Mouse (Mus musculus) forebrain, embryonic 11.5 days (tissue): ENCODE results near the gene Chst2. TPM values are rescaled to one million over a fixed set of nuclear protein-coding genes. Genes with fewer than 3 reads are reported as not detected.

Experiments used
- ATAC-seq: fragments of 200-750 bp; cut with Nextera tagmentation; replicated peaks from 2 replicates; pipeline ENCODE4 v1.8.0; 2017; ENCODE audit warnings: moderate TSS enrichment; ENCODE audit not compliant: low FRiP score
- DNase-seq: peaks from one replicate; pipeline ENCODE4 v3.0.0-alpha.2; 2017; ENCODE audit warnings: low spot score
- H3K27ac ChIP-seq: fragments of 300-500 bp; sonication (generic); 2 replicates; pipeline ENCODE4 v1.5.1; 2014; ENCODE audit warnings: low read depth, low read length
- H3K27me3 ChIP-seq: fragments of 300-500 bp; sonication (generic); 2 replicates; pipeline ENCODE4 v1.6.1; 2014; ENCODE audit warnings: mild to moderate bottlenecking, low read length, mixed read lengths; ENCODE audit not compliant: control insufficient read depth, insufficient read depth
- H3K36me3 ChIP-seq: fragments of 300-500 bp; sonication (generic); 2 replicates; pipeline ENCODE4 v1.6.1; 2014; ENCODE audit warnings: mild to moderate bottlenecking, low read length, moderate library complexity, mixed read lengths; ENCODE audit not compliant: control insufficient read depth, insufficient read depth
- H3K4me1 ChIP-seq: fragments of 300-500 bp; sonication (generic); replicated peaks from 2 replicates; pipeline ENCODE4 v1.6.1; 2014; ENCODE audit warnings: low read length, mixed read lengths; ENCODE audit not compliant: control insufficient read depth, insufficient read depth
- H3K4me2 ChIP-seq: fragments of 300-500 bp; sonication (generic); 2 replicates; pipeline ENCODE4 v1.6.1; 2014; ENCODE audit warnings: low read depth, mild to moderate bottlenecking, low read length, moderate library complexity, mixed read lengths; ENCODE audit not compliant: severe bottlenecking
- H3K4me3 ChIP-seq: fragments of 300-500 bp; sonication (generic); 2 replicates; pipeline ENCODE4 v1.5.1; 2014; ENCODE audit warnings: low read depth, low read length
- H3K9ac ChIP-seq: fragments of 300-500 bp; sonication (generic); 2 replicates; pipeline ENCODE4 v1.6.1; 2014; ENCODE audit warnings: low read length
- H3K9me3 ChIP-seq: fragments of 300-500 bp; sonication (generic); 2 replicates; pipeline ENCODE4 v1.6.1; 2016; ENCODE audit warnings: low read length, mixed read lengths; ENCODE audit not compliant: control insufficient read depth
- WGBS: fragments of 180-500 bp; shearing (Covaris S2); extraction: QIAGEN DNeasy Blood & Tissue Kit; methylation state at CpG from one replicate; pipeline ENCODE4 v1.1.7; 2014; 5-methylcytosine and 5-hydroxymethylcytosine counted together
- polyA plus RNA-seq: library from polyadenylated mRNA; unstranded; fragments of >200 nt; fragmentation: Nextera tagmentation; extraction: Ambion mirVana; gene quantifications from 2 replicates; pipeline ENCODE4 v1.2.1, GENCODE M21; 2014

Gene Chst2
- polyA plus RNA-seq: 15.0 and 17.5 TPM in 2 replicates

- ATAC-seq (peak; percentile 93), DNase-seq (peak; percentile 95)
- Histone ChIP-seq H3K9ac (peak within 1 kb of the TSS; percentile 84), H3K4me2 (peak within 1 kb of the TSS; percentile 97), H3K4me1 (peaks cover 10% of the 10 kb centered on the region; the same call in 1 of the 2 replicates), H3K4me3 (peak within 1 kb of the TSS; percentile 78), H3K27ac (peak within 1 kb of the TSS; percentile 73), H3K27me3 (peaks cover 2% of the 10 kb centered on the region; the same call in 1 of the 2 replicates), H3K9me3 (no peaks in the 10 kb centered on the region), H3K36me3 (no peaks in the 10 kb centered on the region; the same call in 1 of the 2 replicates)
- WGBS: under 1% methylated on average over 102 of the region's 102 CpGs
Observed at GRCm38 (mm10) chr9:95406571-95407561, at the start of gene Chst2. Chst2 (minus strand) TSS chr9:95406722.

DNA sequence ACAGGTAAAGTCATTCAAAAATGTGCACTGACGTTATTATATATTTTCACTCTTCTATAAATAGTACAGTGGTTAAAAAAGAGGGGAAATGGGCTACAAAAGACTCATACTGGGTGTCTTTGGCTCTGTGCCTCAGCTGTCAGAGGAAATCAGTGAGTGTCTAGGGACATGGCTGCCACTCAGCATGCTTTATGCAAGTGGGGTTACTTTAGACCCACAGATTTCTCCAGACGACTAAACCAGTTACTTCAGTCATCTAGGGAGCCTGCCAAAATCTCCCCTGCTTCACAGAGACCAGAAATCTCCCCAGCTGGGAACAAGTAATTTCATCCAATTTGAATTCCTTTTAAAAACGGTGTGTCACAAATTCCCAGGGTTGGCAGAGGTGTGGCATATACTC lies 45.4 kb upstream of the Chst2 start:
- Histone ChIP-seq H3K4me2 (no peak overlapping the region), H3K9me3 (no peaks in the 10 kb centered on the region), H3K4me3 (no peak overlapping the region), H3K36me3 (no peaks in the 10 kb centered on the region; the same call in 1 of the 2 replicates), H3K27me3 (no peaks in the 10 kb centered on the region), H3K27ac (no peak overlapping the region), H3K4me1 (no peaks in the 10 kb centered on the region), H3K9ac (no peak overlapping the region)
- ATAC-seq (no peak), DNase-seq (no peak)
- WGBS: 75% methylated on average over 3 of the region's 3 CpGs

DNA sequence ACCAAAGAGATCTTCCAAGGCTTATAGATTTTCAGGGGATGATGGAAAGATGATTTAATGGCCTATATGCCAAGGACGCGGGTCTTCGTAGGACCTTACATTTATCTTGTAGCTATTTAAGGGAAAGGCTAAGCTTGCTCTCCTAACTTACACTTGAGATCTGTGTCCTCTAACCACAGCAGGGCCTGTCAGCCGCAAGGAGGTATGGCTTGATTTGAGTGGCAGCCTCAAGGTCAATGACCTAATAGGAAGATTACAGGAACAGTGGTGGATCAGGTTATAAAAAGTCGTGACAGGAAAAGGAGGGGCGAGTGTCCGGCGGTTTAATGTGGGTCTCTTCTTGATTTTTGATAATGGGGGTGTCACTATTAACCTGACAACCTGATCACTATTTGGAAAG lies 44.1 kb upstream of the Chst2 start:
- Histone ChIP-seq H3K4me3 (no peak overlapping the region), H3K9me3 (no peaks in the 10 kb centered on the region), H3K4me2 (no peak overlapping the region), H3K36me3 (no peaks in the 10 kb centered on the region), H3K27ac (no peak overlapping the region), H3K4me1 (no peaks in the 10 kb centered on the region), H3K9ac (no peak overlapping the region), H3K27me3 (no peaks in the 10 kb centered on the region)
- 95% methylated on average over 8 of the region's 8 CpGs for WGBS
- no peak for ATAC-seq
- no peak for DNase-seq

DNA sequence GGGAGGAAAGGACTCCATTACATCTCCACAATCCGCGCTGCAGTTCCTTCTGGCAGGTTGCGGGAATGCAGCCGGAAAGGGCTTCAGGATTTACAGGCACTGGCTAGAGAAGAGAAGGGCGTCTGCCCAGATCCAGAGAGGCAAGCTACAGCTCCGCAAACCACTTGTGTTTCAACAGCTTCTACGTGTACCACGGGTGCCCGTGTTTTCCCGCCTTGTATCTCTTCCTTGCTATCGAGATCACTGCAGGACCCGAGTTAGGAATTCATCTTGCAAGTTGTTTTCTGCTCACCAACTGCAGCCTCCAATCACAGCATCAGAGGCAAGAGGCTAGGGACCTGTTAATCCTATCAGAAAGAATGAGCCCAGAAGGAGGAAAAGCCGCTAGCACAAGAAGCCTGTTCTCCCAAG lies 35.8 kb upstream of the Chst2 start:
- 3% methylated on average over 13 of the region's 13 CpGs for WGBS
- peak; percentile 70 for DNase-seq
- Histone ChIP-seq H3K9me3 (no peaks in the 10 kb centered on the region; the same call in 1 of the 2 replicates), H3K27me3 (no peaks in the 10 kb centered on the region), H3K4me2 (peak overlapping the region; percentile 43; the same call in 1 of the 2 replicates), H3K27ac (no peak overlapping the region), H3K36me3 (no peaks in the 10 kb centered on the region), H3K4me1 (peaks cover 2% of the 10 kb centered on the region; the same call in 1 of the 2 replicates), H3K4me3 (no peak overlapping the region), H3K9ac (peak overlapping the region; percentile 30; the same call in 1 of the 2 replicates)
- ATAC-seq: peak; percentile 82

DNA sequence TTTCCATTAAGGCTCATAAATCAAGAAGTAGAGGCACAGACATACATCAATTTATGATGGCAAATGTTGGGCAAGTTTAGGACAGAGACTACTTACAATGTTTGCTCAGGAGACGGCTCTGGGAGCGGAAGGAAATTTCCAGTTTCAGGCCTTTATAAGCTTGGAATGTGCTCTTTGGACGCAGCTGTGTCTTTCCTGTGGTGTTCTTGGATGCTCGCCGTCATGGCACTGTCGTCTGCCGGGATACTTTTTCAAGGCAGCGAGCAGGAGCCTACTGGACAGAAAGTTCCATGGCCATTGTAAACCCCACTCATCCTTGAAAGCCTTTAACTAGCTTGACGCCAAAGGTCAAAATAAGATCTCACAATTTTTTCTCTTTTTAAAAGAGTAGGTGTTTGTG lies 31.4 kb upstream of the Chst2 start:
- no peak overlapping the region for H3K27ac ChIP-seq

DNA sequence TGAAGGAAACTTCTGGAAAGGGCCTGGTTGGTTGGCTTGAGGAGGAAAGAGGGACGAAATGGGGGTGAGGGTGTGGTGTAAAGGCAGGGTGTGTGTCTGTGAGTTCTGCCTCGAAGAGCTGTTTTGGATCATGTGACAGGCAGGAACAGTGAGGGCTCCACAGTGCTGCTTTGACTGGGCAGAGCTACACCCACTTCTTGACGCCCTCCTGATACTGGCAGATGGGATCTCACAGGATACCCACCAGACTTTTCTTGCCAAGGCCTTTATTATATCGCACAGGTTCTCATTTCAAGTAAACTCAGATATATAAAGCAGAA lies 29.7 kb upstream of the Chst2 start:
- 85% methylated on average over 4 of the region's 4 CpGs for WGBS
- Histone ChIP-seq H3K4me1 (no peaks in the 10 kb centered on the region), H3K36me3 (no peaks in the 10 kb centered on the region), H3K4me2 (no peak overlapping the region), H3K9me3 (no peaks in the 10 kb centered on the region), H3K9ac (no peak overlapping the region), H3K4me3 (no peak overlapping the region), H3K27me3 (no peaks in the 10 kb centered on the region), H3K27ac (no peak overlapping the region)
- ATAC-seq: peak; percentile 54
- DNase-seq: no peak

More for the DNA sequence above, 31.4 kb upstream of the Chst2 start:
- Histone ChIP-seq H3K9me3 (no peaks in the 10 kb centered on the region), H3K36me3 (no peaks in the 10 kb centered on the region), H3K4me2 (no peak overlapping the region), H3K27me3 (no peaks in the 10 kb centered on the region), H3K4me1 (peaks cover 2% of the 10 kb centered on the region; the same call in 1 of the 2 replicates), H3K9ac (no peak overlapping the region), H3K4me3 (no peak overlapping the region)
- no peak for ATAC-seq
- WGBS: 93% methylated on average over 9 of the region's 9 CpGs
- DNase-seq: no peak

DNA sequence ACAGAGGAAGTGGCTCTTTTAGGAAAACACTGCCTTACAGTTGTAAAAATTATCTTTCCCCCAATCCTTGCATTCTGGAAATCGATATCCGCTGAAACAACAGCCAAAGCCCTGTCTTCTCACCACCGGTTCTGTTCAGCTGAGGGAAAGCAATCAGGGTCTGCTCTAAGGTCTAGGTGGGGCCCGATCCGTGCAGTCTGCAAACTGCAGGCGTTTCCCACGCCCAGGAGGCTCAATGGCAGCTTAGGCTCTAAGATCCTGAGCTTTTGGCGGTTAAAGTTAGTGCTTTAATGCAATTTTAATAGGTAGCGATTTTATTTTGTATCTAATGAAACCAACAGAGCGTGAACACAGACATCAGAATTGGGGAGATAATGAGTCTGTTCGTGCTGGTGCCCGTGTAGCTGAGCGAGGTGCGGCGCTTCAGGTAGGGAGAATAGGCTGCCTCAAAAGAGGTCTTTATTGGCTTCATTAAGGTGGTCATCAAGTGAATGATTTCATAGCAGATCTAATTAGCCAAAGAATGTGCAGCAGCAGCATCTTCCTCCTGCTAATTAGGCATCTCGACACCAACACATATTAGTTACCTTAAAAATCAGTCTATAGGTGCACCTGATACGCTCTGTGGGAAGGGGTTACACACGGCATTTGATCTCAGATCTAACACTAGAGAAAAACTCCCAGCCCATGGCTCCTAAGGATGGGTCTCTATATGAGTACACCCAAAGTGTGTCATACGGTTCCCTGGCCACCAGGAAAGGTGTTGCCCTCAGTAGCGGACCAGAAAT lies 29.2 kb upstream of the Chst2 start:
- Histone ChIP-seq H3K27me3 (no peaks in the 10 kb centered on the region), H3K9ac (no peak overlapping the region), H3K9me3 (no peaks in the 10 kb centered on the region), H3K4me2 (no peak overlapping the region), H3K4me3 (no peak overlapping the region), H3K36me3 (no peaks in the 10 kb centered on the region), H3K27ac (no peak overlapping the region), H3K4me1 (no peaks in the 10 kb centered on the region)
- WGBS: 61% methylated on average over 20 of the region's 20 CpGs
- DNase-seq (no peak), ATAC-seq (peak; percentile 79)

DNA sequence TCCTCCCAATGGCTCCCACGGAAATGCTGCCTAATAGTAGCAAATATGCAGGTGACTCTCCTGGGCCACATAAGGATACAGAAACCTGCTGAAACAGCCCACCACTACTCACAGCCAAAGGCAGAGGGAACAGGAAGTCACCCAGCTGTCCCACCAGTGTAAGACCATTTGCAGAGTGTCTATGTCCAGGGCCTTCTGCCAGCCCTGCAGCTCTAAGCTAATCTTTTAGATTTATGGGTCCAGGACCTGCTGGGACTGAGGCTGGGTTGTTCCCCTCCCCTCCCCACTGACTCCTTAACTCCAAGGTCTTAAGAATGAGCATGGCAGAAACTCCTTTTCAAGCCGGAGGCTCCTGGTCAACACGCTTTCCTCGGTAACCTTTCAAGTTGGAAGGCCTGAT lies 21.8 kb upstream of the Chst2 start:
- DNase-seq: no peak
- no peak overlapping the region for H3K4me3 ChIP-seq
- H3K27me3 ChIP-seq: no peaks in the 10 kb centered on the region
- no peaks in the 10 kb centered on the region for H3K4me1 ChIP-seq
- WGBS: 85% methylated on average over 4 of the region's 4 CpGs
- H3K9me3 ChIP-seq: no peaks in the 10 kb centered on the region
- H3K36me3 ChIP-seq: no peaks in the 10 kb centered on the region
- H3K9ac ChIP-seq: no peak overlapping the region
- no peak overlapping the region for H3K27ac ChIP-seq
- no peak overlapping the region for H3K4me2 ChIP-seq
- ATAC-seq: no peak
